Mouse (Mus musculus): Measurements from ENCODE around the gene AC140267.1.

GRCm38 (mm10) chr15:80221031-80221430 lies 14.6 kb upstream of the AC140267.1 start:
- TF ChIP-seq CTCF (IDR thresholded peaks at IDR 0.05) (no peak), EP300 (IDR thresholded peaks at IDR 0.05) (no peak)

Data from lung, postnatal 0 days (tissue).